Mouse (Mus musculus) midbrain, embryonic 12.5 days (tissue): Measurements from ENCODE around the gene Zfp111. TPM values are rescaled to one million over a fixed set of nuclear protein-coding genes. Genes with fewer than 3 reads are reported as not detected.

Experiments used
- ATAC-seq: fragments of 200-750 bp; cut with Nextera tagmentation; 2 replicates; pipeline ENCODE4 v1.8.0; 2017; ENCODE audit warnings: low read depth, moderate TSS enrichment, moderate library complexity; ENCODE audit not compliant: low FRiP score
- H3K27ac ChIP-seq: fragments of 300-500 bp; sonication (generic); replicated peaks from 2 replicates; pipeline ENCODE4 v1.5.1; 2016; ENCODE audit warnings: mild to moderate bottlenecking
- H3K27me3 ChIP-seq: fragments of 300-500 bp; sonication (generic); 2 replicates; pipeline ENCODE4 v1.6.1; 2016; ENCODE audit warnings: mild to moderate bottlenecking
- H3K36me3 ChIP-seq: fragments of 300-500 bp; sonication (generic); 2 replicates; pipeline ENCODE4 v1.6.1; 2016
- H3K4me1 ChIP-seq: fragments of 300-500 bp; sonication (generic); 2 replicates; pipeline ENCODE4 v1.6.1; 2016
- H3K4me2 ChIP-seq: fragments of 300-500 bp; sonication (generic); replicated peaks from 2 replicates; pipeline ENCODE4 v1.6.1; 2016; ENCODE audit warnings: mild to moderate bottlenecking, moderate library complexity
- H3K4me3 ChIP-seq: fragments of 300-500 bp; sonication (generic); 2 replicates; pipeline ENCODE4 v1.5.1; 2016; ENCODE audit warnings: mild to moderate bottlenecking
- H3K9ac ChIP-seq: fragments of 300-500 bp; sonication (generic); replicated peaks from 2 replicates; pipeline ENCODE4 v1.6.1; 2016; ENCODE audit warnings: mild to moderate bottlenecking, moderate library complexity
- H3K9me3 ChIP-seq: fragments of 300-500 bp; sonication (generic); 2 replicates; pipeline ENCODE4 v1.6.1; 2016; ENCODE audit warnings: mild to moderate bottlenecking
- WGBS: fragments of 180-500 bp; shearing (Covaris S2); methylation state at CpG from one replicate; pipeline ENCODE4 v1.1.7; 2016; 5-methylcytosine and 5-hydroxymethylcytosine counted together
- polyA plus RNA-seq: library from polyadenylated mRNA; unstranded; fragments of >200 nt; fragmentation: Nextera tagmentation; extraction: Ambion mirVana; gene quantifications from 2 replicates; pipeline ENCODE4 v1.2.1, GENCODE M21; 2016

Gene Zfp111
- polyA plus RNA-seq, 1 experiment from 2014 or later: 8.3 TPM

GRCm38 (mm10) chr7:24193157-24193556 is 18.1 kb downstream of the Zfp111 start:
- Histone ChIP-seq H3K9ac (no peak overlapping the region), H3K36me3 (peaks cover 35% of the 10 kb centered on the region), H3K4me2 (no peak overlapping the region), H3K27ac (no peak overlapping the region), H3K9me3 (peaks cover 4% of the 10 kb centered on the region; the same call in 1 of the 2 replicates), H3K4me1 (no peaks in the 10 kb centered on the region), H3K4me3 (no peak overlapping the region), H3K27me3 (no peaks in the 10 kb centered on the region)
- WGBS: 93% methylated on average over 3 of the region's 3 CpGs
- no peak for ATAC-seq

GRCm38 (mm10) chr7:24191361-24191760 is 19.9 kb downstream of the Zfp111 start:
- Histone ChIP-seq H3K9ac (no peak overlapping the region), H3K4me2 (no peak overlapping the region), H3K9me3 (peaks cover 4% of the 10 kb centered on the region; the same call in 1 of the 2 replicates), H3K36me3 (peaks cover 21% of the 10 kb centered on the region), H3K27me3 (no peaks in the 10 kb centered on the region), H3K4me3 (no peak overlapping the region), H3K4me1 (no peaks in the 10 kb centered on the region), H3K27ac (no peak overlapping the region)
- ATAC-seq: no peak
- WGBS: 92% methylated on average over 2 of the region's 2 CpGs

- no peak for ATAC-seq
- WGBS: 86% methylated on average over 5 of the region's 5 CpGs
- peaks cover 15% of the 10 kb centered on the region for H3K36me3 ChIP-seq
- peaks cover 2% of the 10 kb centered on the region; the same call in 1 of the 2 replicates for H3K9me3 ChIP-seq
- H3K27ac ChIP-seq: no peak overlapping the region
- no peak overlapping the region for H3K4me3 ChIP-seq
- no peaks in the 10 kb centered on the region for H3K27me3 ChIP-seq
- no peaks in the 10 kb centered on the region for H3K4me1 ChIP-seq
- H3K4me2 ChIP-seq: no peak overlapping the region
- H3K9ac ChIP-seq: no peak overlapping the region
Observed at GRCm38 (mm10) chr7:24189571-24189944, 21.7 kb downstream of the Zfp111 start.

- Histone ChIP-seq H3K4me1 (no peaks in the 10 kb centered on the region), H3K4me3 (no peak overlapping the region), H3K27ac (no peak overlapping the region), H3K36me3 (peaks cover 10% of the 10 kb centered on the region), H3K9me3 (no peaks in the 10 kb centered on the region), H3K27me3 (no peaks in the 10 kb centered on the region), H3K4me2 (no peak overlapping the region), H3K9ac (no peak overlapping the region)
- 66% methylated on average over 4 of the region's 4 CpGs for WGBS
- no peak for ATAC-seq
Observed at GRCm38 (mm10) chr7:24188901-24189570, 22.2 kb downstream of the Zfp111 start.

GRCm38 (mm10) chr7:24187611-24188010 is 23.6 kb downstream of the Zfp111 start:
- Histone ChIP-seq H3K9ac (no peak overlapping the region), H3K4me1 (no peaks in the 10 kb centered on the region), H3K4me2 (no peak overlapping the region), H3K9me3 (no peaks in the 10 kb centered on the region), H3K27me3 (no peaks in the 10 kb centered on the region), H3K27ac (no peak overlapping the region), H3K36me3 (no peaks in the 10 kb centered on the region), H3K4me3 (no peak overlapping the region)
- 67% methylated on average over 1 of the region's 1 CpGs for WGBS
- no peak for ATAC-seq

- WGBS: 62% methylated on average over 6 of the region's 6 CpGs
- Histone ChIP-seq H3K4me2 (peak overlapping the region; percentile 57), H3K9me3 (no peaks in the 10 kb centered on the region), H3K27ac (no peak overlapping the region), H3K36me3 (no peaks in the 10 kb centered on the region), H3K9ac (peak overlapping the region; percentile 64), H3K4me1 (no peaks in the 10 kb centered on the region), H3K27me3 (no peaks in the 10 kb centered on the region), H3K4me3 (peak overlapping the region; percentile 58)
- ATAC-seq: no peak; the same call in 1 of the 2 replicates
Observed at GRCm38 (mm10) chr7:24175337-24175711, 35.9 kb downstream of the Zfp111 start.

GRCm38 (mm10) chr7:24174618-24175336 is 36.5 kb downstream of the Zfp111 start, which contains the start of gene Zfp114:
TSS of gene Zfp114 (plus strand) at chr7:24175060.
- H3K36me3 ChIP-seq: no peaks in the 10 kb centered on the region
- 15% methylated on average over 23 of the region's 23 CpGs for WGBS
- no peak within 1 kb of the TSS for H3K27ac ChIP-seq
- no peaks in the 10 kb centered on the region for H3K4me1 ChIP-seq
- H3K27me3 ChIP-seq: no peaks in the 10 kb centered on the region
- peak; percentile 91 for ATAC-seq
- H3K9ac ChIP-seq: peak within 1 kb of the TSS; percentile 64
- no peaks in the 10 kb centered on the region for H3K9me3 ChIP-seq
- peak within 1 kb of the TSS; percentile 57 for H3K4me2 ChIP-seq
- H3K4me3 ChIP-seq: peak within 1 kb of the TSS; percentile 58

GRCm38 (mm10) chr7:24172191-24172590 is 39.1 kb downstream of the Zfp111 start:
- no peaks in the 10 kb centered on the region for H3K36me3 ChIP-seq
- no peaks in the 10 kb centered on the region for H3K4me1 ChIP-seq
- no peak for ATAC-seq
- no peak overlapping the region for H3K4me3 ChIP-seq
- H3K27ac ChIP-seq: no peak overlapping the region
- H3K9me3 ChIP-seq: no peaks in the 10 kb centered on the region
- WGBS: 70% methylated on average over 4 of the region's 4 CpGs
- H3K9ac ChIP-seq: no peak overlapping the region
- H3K4me2 ChIP-seq: no peak overlapping the region
- no peaks in the 10 kb centered on the region for H3K27me3 ChIP-seq

GRCm38 (mm10) chr7:24153272-24153671 is 58.0 kb downstream of the Zfp111 start:
- WGBS: 7% methylated on average over 1 of the region's 1 CpGs
- Histone ChIP-seq H3K4me2 (no peak overlapping the region), H3K9ac (no peak overlapping the region), H3K4me1 (no peaks in the 10 kb centered on the region), H3K4me3 (no peak overlapping the region), H3K9me3 (peaks cover 4% of the 10 kb centered on the region; the same call in 1 of the 2 replicates), H3K27me3 (no peaks in the 10 kb centered on the region), H3K27ac (no peak overlapping the region), H3K36me3 (no peaks in the 10 kb centered on the region)
- ATAC-seq: no peak

Other genes starting within 250 kb of the Zfp111 start
- gene Vmn1r181, start 236.8 kb downstream of the Zfp111 start, polyA plus RNA-seq: not detected in 2 replicates
- not detected in 2 replicates for gene V1rd19, start 209.8 kb downstream of the Zfp111 start, polyA plus RNA-seq
- not detected in 2 replicates for gene Vmn1r183, start 158.2 kb downstream of the Zfp111 start, polyA plus RNA-seq
- gene Zfp180, start 129.5 kb downstream of the Zfp111 start, polyA plus RNA-seq: 32.4 and 34.9 TPM in 2 replicates
- gene Zfp112, start 99.1 kb downstream of the Zfp111 start, polyA plus RNA-seq: 8.1 and 8.3 TPM in 2 replicates
- gene Zfp235, start 77.3 kb downstream of the Zfp111 start, polyA plus RNA-seq: 15.3 and 17.1 TPM in 2 replicates
- 6.1 and 7.4 TPM in 2 replicates for gene Zfp114, start 36.4 kb downstream of the Zfp111 start, polyA plus RNA-seq
- gene Zfp109, start 26.1 kb upstream of the Zfp111 start, polyA plus RNA-seq: 3.8 and 5.2 TPM in 2 replicates
- 3.8 and 4.8 TPM in 2 replicates for gene Zfp108, start 43.4 kb upstream of the Zfp111 start, polyA plus RNA-seq
- 7.1 and 7.7 TPM in 2 replicates for gene Zfp93, start 59.0 kb upstream of the Zfp111 start, polyA plus RNA-seq
- gene Zfp61, start 89.8 kb upstream of the Zfp111 start, polyA plus RNA-seq: 45.1 and 45.4 TPM in 2 replicates
- 16.6 and 18.1 TPM in 2 replicates for gene Zfp94, start 105.2 kb upstream of the Zfp111 start, polyA plus RNA-seq
- not detected in 2 replicates for gene Tescl, start 122.5 kb upstream of the Zfp111 start, polyA plus RNA-seq
- not detected in 2 replicates for gene Lypd5, start 137.8 kb upstream of the Zfp111 start, polyA plus RNA-seq
- 1.1 and 1.8 TPM in 2 replicates for gene Kcnn4, start 158.8 kb upstream of the Zfp111 start, polyA plus RNA-seq
- 30.9 and 32.4 TPM in 2 replicates for gene Smg9, start 188.2 kb upstream of the Zfp111 start, polyA plus RNA-seq
- not detected in 2 replicates for gene Irgc1, start 240.9 kb upstream of the Zfp111 start, polyA plus RNA-seq